Mouse (Mus musculus): ENCODE measurements at regions not wholly inside any gene's neighbourhood (a gene's known extent, or its start where the extent isn't known, plus 50 kb on each side); places are given as distances from the start of the nearest gene placed in this dataset.

DNA sequence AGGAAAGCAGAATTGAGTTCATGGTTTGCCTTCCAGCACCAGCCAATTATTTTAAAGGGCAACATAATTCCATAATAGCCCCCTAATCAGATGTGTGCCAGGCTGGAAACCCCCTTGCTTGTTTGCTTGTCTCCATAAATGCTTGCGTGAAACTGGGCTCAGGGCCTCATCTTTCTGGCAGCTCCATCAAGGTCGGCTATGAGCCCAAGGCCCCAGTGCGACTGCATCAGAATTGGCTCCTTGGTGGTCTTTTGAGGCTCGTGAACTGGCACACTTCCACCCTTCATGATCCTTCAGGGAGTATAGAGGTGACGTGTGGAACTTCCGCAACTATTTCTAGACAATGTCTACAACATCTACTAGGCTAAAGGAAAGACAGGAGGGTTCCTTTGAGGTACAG, 196.6 kb upstream of the Igsf21 start:
- H3K27ac ChIP-seq (ENCODE audit: insufficient read depth, low read depth, low read length, poor library complexity, severe bottlenecking) = no peak overlapping the region
- H3K4me3 ChIP-seq (ENCODE audit: insufficient read depth in 1 of 2, low read depth in 1 of 2, low read length in 2 of 2, poor library complexity in 1 of 2, severe bottlenecking in 1 of 2) = no peak overlapping the region
- no peaks in the 10 kb centered on the region for H3K4me1 ChIP-seq (ENCODE audit: control insufficient read depth in 2 of 2, insufficient read depth in 2 of 2, low read length in 2 of 2, poor library complexity in 1 of 2)
- DNase-seq (ENCODE audit: low read depth, low spot score) = no peak
- H3K9ac ChIP-seq (ENCODE audit: insufficient read depth, low read depth, low read length, poor library complexity, severe bottlenecking) = no peak overlapping the region
- in situ Hi-C loops (cut with MboI; ENCODE audit: low sequenced_read_pairs in 2 of 2, unreplicated experiment in 2 of 2) = no loop called here
- H3K9me3 ChIP-seq (ENCODE audit: control insufficient read depth, insufficient read depth, low read depth, low read length) = no peaks in the 10 kb centered on the region
- no peaks in the 10 kb centered on the region for H3K36me3 ChIP-seq (ENCODE audit: control insufficient read depth, insufficient read depth, low read length, poor library complexity, severe bottlenecking)
- TF ChIP-seq CHD2 (IDR thresholded peaks at IDR 0.05; ENCODE audit: low read depth, low read length) = no peak

GRCm38 (mm10) chr4:140441805-140442204, 195.2 kb upstream of the Igsf21 start:
- Histone ChIP-seq H3K9me3 (ENCODE audit: control insufficient read depth, insufficient read depth, low read depth, low read length) (no peaks in the 10 kb centered on the region), H3K36me3 (ENCODE audit: control insufficient read depth, insufficient read depth, low read length, poor library complexity, severe bottlenecking) (no peaks in the 10 kb centered on the region), H3K27ac (ENCODE audit: insufficient read depth, low read depth, low read length, poor library complexity, severe bottlenecking) (no peak overlapping the region), H3K4me1 (ENCODE audit: control insufficient read depth in 2 of 2, insufficient read depth in 2 of 2, low read length in 2 of 2, poor library complexity in 1 of 2) (no peaks in the 10 kb centered on the region), H3K9ac (ENCODE audit: insufficient read depth, low read depth, low read length, poor library complexity, severe bottlenecking) (no peak overlapping the region), H3K4me3 (ENCODE audit: insufficient read depth in 1 of 2, low read depth in 1 of 2, low read length in 2 of 2, poor library complexity in 1 of 2, severe bottlenecking in 1 of 2) (no peak overlapping the region)
- no peak for DNase-seq (ENCODE audit: low read depth, low spot score)
- in situ Hi-C loops (cut with MboI; ENCODE audit: low sequenced_read_pairs in 2 of 2, unreplicated experiment in 2 of 2) = no loop called here
- no peak for TF ChIP-seq HCFC1 (IDR thresholded peaks at IDR 0.05; ENCODE audit: borderline replicate concordance, insufficient read depth, low read length)
- no peak for TF ChIP-seq ZNF384 (IDR thresholded peaks at IDR 0.05; ENCODE audit: low read depth, low read length)
- no peak for TF ChIP-seq ZC3H11A (IDR thresholded peaks at IDR 0.05; ENCODE audit: borderline replicate concordance, low read depth, low read length)
- TF ChIP-seq CHD2 (IDR thresholded peaks at IDR 0.05; ENCODE audit: low read depth, low read length) = no peak
- no peak for TF ChIP-seq MAFK (IDR thresholded peaks at IDR 0.05; ENCODE audit: insufficient read depth, low read depth, low read length)

DNA sequence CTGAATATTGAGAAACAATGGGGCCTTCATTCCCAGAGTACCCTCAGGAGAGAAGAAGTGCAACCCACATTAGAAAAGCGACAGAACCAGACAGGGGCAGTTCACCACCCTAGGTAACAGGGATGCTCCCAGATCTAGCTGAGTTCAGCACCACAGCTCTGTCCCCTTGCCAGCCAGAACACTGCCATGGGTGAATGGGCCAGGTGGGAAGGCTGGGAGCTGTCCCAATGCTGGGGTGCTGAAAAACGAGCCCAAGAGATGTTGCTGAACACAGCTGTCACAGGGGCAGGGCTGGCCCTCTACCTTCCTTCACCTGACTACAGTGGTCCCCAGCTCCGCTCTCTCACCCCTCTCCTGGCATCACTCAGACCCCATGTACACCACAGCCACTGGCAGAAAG, 193.3 kb upstream of the Igsf21 start:
- TF ChIP-seq ZC3H11A (IDR thresholded peaks at IDR 0.05; ENCODE audit: borderline replicate concordance, low read depth, low read length) = peak; percentile 21; the same call in 1 of the 2 replicates
- TF ChIP-seq ZNF384 (IDR thresholded peaks at IDR 0.05; ENCODE audit: low read depth, low read length) = no peak

GRCm38 (mm10) chr4:140436030-140436429, 189.4 kb upstream of the Igsf21 start:
- Histone ChIP-seq H3K4me1 (ENCODE audit: control insufficient read depth in 2 of 2, insufficient read depth in 2 of 2, low read length in 2 of 2, poor library complexity in 1 of 2) (no peaks in the 10 kb centered on the region), H3K36me3 (ENCODE audit: control insufficient read depth, insufficient read depth, low read length, poor library complexity, severe bottlenecking) (no peaks in the 10 kb centered on the region), H3K9me3 (ENCODE audit: control insufficient read depth, insufficient read depth, low read depth, low read length) (no peaks in the 10 kb centered on the region), H3K27ac (ENCODE audit: insufficient read depth, low read depth, low read length, poor library complexity, severe bottlenecking) (no peak overlapping the region), H3K4me3 (ENCODE audit: insufficient read depth in 1 of 2, low read depth in 1 of 2, low read length in 2 of 2, poor library complexity in 1 of 2, severe bottlenecking in 1 of 2) (no peak overlapping the region), H3K9ac (ENCODE audit: insufficient read depth, low read depth, low read length, poor library complexity, severe bottlenecking) (no peak overlapping the region)
- in situ Hi-C loops (cut with MboI; ENCODE audit: low sequenced_read_pairs in 2 of 2, unreplicated experiment in 2 of 2) = no loop called here
- DNase-seq (ENCODE audit: low read depth, low spot score) = no peak
- TF ChIP-seq HCFC1 (IDR thresholded peaks at IDR 0.05; ENCODE audit: borderline replicate concordance, insufficient read depth, low read length) (no peak), CHD2 (IDR thresholded peaks at IDR 0.05; ENCODE audit: low read depth, low read length) (no peak), ZNF384 (IDR thresholded peaks at IDR 0.05; ENCODE audit: low read depth, low read length) (no peak), MAFK (IDR thresholded peaks at IDR 0.05; ENCODE audit: insufficient read depth, low read depth, low read length) (no peak), ZC3H11A (IDR thresholded peaks at IDR 0.05; ENCODE audit: borderline replicate concordance, low read depth, low read length) (no peak)

More for the DNA sequence above, 193.3 kb upstream of the Igsf21 start:
- Histone ChIP-seq H3K9me3 (ENCODE audit: control insufficient read depth, insufficient read depth, low read depth, low read length) (no peaks in the 10 kb centered on the region), H3K27ac (ENCODE audit: insufficient read depth, low read depth, low read length, poor library complexity, severe bottlenecking) (no peak overlapping the region), H3K9ac (ENCODE audit: insufficient read depth, low read depth, low read length, poor library complexity, severe bottlenecking) (no peak overlapping the region), H3K36me3 (ENCODE audit: control insufficient read depth, insufficient read depth, low read length, poor library complexity, severe bottlenecking) (no peaks in the 10 kb centered on the region), H3K4me3 (ENCODE audit: insufficient read depth in 1 of 2, low read depth in 1 of 2, low read length in 2 of 2, poor library complexity in 1 of 2, severe bottlenecking in 1 of 2) (no peak overlapping the region), H3K4me1 (ENCODE audit: control insufficient read depth in 2 of 2, insufficient read depth in 2 of 2, low read length in 2 of 2, poor library complexity in 1 of 2) (no peaks in the 10 kb centered on the region)
- in situ Hi-C loops (cut with MboI; ENCODE audit: low sequenced_read_pairs in 2 of 2, unreplicated experiment in 2 of 2) = no loop called here
- peak; percentile 71 for DNase-seq (ENCODE audit: low read depth, low spot score)

DNA sequence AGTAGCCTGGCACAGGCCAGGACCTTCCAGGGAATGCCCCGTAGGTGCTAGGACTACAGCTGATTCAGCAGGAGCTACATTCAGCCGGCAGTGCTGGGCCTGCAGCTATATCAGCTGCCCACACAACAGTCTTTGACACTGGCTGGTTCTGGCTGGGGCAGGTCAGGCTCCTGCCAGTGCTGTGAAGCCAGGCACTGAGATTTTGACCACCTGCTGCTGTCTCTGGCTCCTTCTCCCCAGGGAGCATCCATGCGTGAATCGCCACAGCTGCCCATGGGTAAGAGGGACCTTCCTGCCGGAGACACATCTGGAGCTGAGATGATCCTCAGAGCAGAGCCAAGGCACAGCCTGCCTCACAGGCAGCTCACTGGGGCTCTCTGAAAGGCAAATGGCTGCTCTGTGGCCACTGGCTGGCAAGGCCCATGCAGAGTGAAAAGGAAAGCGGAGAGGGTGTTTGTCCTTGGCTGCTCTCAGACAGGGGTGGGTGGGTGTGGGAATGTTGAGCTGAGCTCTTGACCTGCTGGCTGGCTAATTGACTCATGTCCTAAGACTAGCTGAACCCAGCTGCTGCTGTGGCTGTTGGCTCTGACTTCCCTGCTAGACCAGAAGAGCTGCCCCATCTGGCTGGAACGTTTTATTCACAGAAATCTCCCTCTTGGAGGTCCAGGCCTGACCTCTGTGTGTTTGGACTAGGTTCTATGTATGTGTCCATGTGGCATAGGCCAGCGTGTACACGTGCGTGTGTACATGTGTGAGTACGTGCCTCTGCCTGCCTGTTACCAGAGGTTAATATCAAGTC, 187.4 kb upstream of the Igsf21 start:
- Histone ChIP-seq H3K27ac (ENCODE audit: insufficient read depth, low read depth, low read length, poor library complexity, severe bottlenecking) (no peak overlapping the region), H3K4me1 (ENCODE audit: control insufficient read depth in 2 of 2, insufficient read depth in 2 of 2, low read length in 2 of 2, poor library complexity in 1 of 2) (no peaks in the 10 kb centered on the region), H3K9me3 (ENCODE audit: control insufficient read depth, insufficient read depth, low read depth, low read length) (no peaks in the 10 kb centered on the region), H3K9ac (ENCODE audit: insufficient read depth, low read depth, low read length, poor library complexity, severe bottlenecking) (no peak overlapping the region), H3K36me3 (ENCODE audit: control insufficient read depth, insufficient read depth, low read length, poor library complexity, severe bottlenecking) (no peaks in the 10 kb centered on the region), H3K4me3 (ENCODE audit: insufficient read depth in 1 of 2, low read depth in 1 of 2, low read length in 2 of 2, poor library complexity in 1 of 2, severe bottlenecking in 1 of 2) (no peak overlapping the region)
- in situ Hi-C loops (cut with MboI; ENCODE audit: low sequenced_read_pairs in 2 of 2, unreplicated experiment in 2 of 2) = no loop called here
- DNase-seq (ENCODE audit: low read depth, low spot score) = no peak
- no peak for TF ChIP-seq CHD2 (IDR thresholded peaks at IDR 0.05; ENCODE audit: low read depth, low read length)
- TF ChIP-seq HCFC1 (IDR thresholded peaks at IDR 0.05; ENCODE audit: borderline replicate concordance, insufficient read depth, low read length) = no peak
- TF ChIP-seq ZC3H11A (IDR thresholded peaks at IDR 0.05; ENCODE audit: borderline replicate concordance, low read depth, low read length) = no peak
- TF ChIP-seq MAFK (IDR thresholded peaks at IDR 0.05; ENCODE audit: insufficient read depth, low read depth, low read length) = no peak
- TF ChIP-seq ZNF384 (IDR thresholded peaks at IDR 0.05; ENCODE audit: low read depth, low read length) = no peak

All from ES-E14 (cell line).